Mouse (Mus musculus) spleen, adult 2 months (tissue): ENCODE data around the gene Clec4n.
"Not testable (repeated sequence)": the region's sequence is repeated elsewhere in the genome, so short reads cannot be mapped to it uniquely, and the experiment has no call there.

Experiments
- CTCF ChIP-seq: fragments of 200-500 bp; IDR thresholded peaks from 2 replicates; pipeline ENCODE4 v1.5.1; 2011; ENCODE audit warnings: mild to moderate bottlenecking, inconsistent platforms; ENCODE audit not compliant: insufficient read depth, insufficient read length, insufficient replicate concordance; ENCODE audit errors: extremely low read depth
- POLR2A ChIP-seq: fragments of 200-500 bp; IDR thresholded peaks from 2 replicates; pipeline ENCODE4 v1.6.1; 2011; ENCODE audit warnings: low read depth, low read length, inconsistent platforms

DNA sequence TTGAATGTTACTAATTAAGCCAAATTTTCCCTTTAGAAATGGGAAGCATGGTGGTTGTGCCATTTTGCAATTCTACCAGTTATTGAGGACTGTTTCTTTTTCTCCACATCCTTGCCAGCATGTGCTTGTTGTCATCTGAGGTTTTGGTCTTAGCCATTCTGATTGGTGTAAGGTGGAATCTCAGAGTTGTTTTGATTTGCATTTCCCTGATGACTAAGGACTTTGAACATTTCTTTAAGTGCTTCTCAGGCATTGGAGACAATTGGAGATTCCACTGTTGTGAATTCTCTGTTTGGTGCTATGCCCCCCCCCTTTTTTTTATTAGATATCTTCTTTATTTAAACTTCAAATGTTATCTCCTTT, 21.6 kb upstream of the Clec4n start:
- TF ChIP-seq CTCF, POLR2A: not testable (repeated sequence)
